Mouse (Mus musculus) forebrain, embryonic 12.5 days (tissue): Measurements from ENCODE around the gene Gprin1. TPM values are rescaled to one million over a fixed set of nuclear protein-coding genes. Genes with fewer than 3 reads are reported as not detected.

Experiments used
- polyA plus RNA-seq: library from polyadenylated mRNA; unstranded; fragments of >200 nt; fragmentation: Nextera tagmentation; extraction: Ambion mirVana; gene quantifications from 2 replicates; pipeline ENCODE4 v1.2.1, GENCODE M21; 2016

Gene Gprin1
- polyA plus RNA-seq, 1 experiment from 2014 or later: 11.3 TPM

Other genes with a start within 250 kb of the Gprin1 start
- gene Simc1, start 246.1 kb downstream of the Gprin1 start, polyA plus RNA-seq: 20.3 and 20.8 TPM in 2 replicates
- 243 and 259 TPM in 2 replicates for gene 4833439L19Rik, start 184.4 kb downstream of the Gprin1 start, polyA plus RNA-seq
- 44.4 and 50.3 TPM in 2 replicates for gene Arl10, start 174.9 kb downstream of the Gprin1 start, polyA plus RNA-seq
- 60.4 and 62.0 TPM in 2 replicates for gene Nop16, start 159.8 kb downstream of the Gprin1 start, polyA plus RNA-seq
- gene Higd2a, start 159.7 kb downstream of the Gprin1 start, polyA plus RNA-seq: 166 and 167 TPM in 2 replicates
- 32.7 and 34.6 TPM in 2 replicates for gene Cltb, start 138.5 kb downstream of the Gprin1 start, polyA plus RNA-seq
- 74.1 and 76.7 TPM in 2 replicates for gene Faf2, start 128.1 kb downstream of the Gprin1 start, polyA plus RNA-seq
- gene Rnf44, start 56.0 kb downstream of the Gprin1 start, polyA plus RNA-seq: 102 and 113 TPM in 2 replicates
- 0.05 TPM in 1 of 2 replicates, not detected in the other for gene Cdhr2, start 48.4 kb downstream of the Gprin1 start, polyA plus RNA-seq
- 2.7 and 3.6 TPM in 2 replicates for gene Sncb, start 16.7 kb upstream of the Gprin1 start, polyA plus RNA-seq
- gene Eif4e1b, start 34.1 kb upstream of the Gprin1 start, polyA plus RNA-seq: not detected in 2 replicates
- gene Tspan17, start 39.5 kb upstream of the Gprin1 start, polyA plus RNA-seq: 12.8 and 14.2 TPM in 2 replicates
- 4.8 and 5.6 TPM in 2 replicates for gene Unc5a, start 199.5 kb upstream of the Gprin1 start, polyA plus RNA-seq